Mouse (Mus musculus): ENCODE results near the gene Rasa3. TPM values are rescaled to one million over a fixed set of nuclear protein-coding genes. Genes with fewer than 3 reads are reported as not detected.

The Rasa3 gene
- polyA plus RNA-seq, 1 experiment: 10.8 TPM

- TF ChIP-seq POLR2A (IDR thresholded peaks at IDR 0.05; ENCODE audit: low read depth, low read length) (no peak), CTCF (conservative IDR thresholded peaks at IDR 0.05; ENCODE audit: insufficient read depth, insufficient read length, low read depth, low read length) (no peak)
- no peaks in the 10 kb centered on the region for H3K4me1 ChIP-seq (ENCODE audit: control insufficient read depth, insufficient read depth, low read length)
- no peak overlapping the region for H3K27ac ChIP-seq (ENCODE audit: insufficient read depth, low read depth, low read length)
- H3K27me3 ChIP-seq (replicated peaks; ENCODE audit: control insufficient read depth, insufficient read depth, low read length): no peaks in the 10 kb centered on the region
- no peak for DNase-seq
- 92% methylated on average over 6 of the region's 6 CpGs for WGBS
- no peak overlapping the region for H3K4me3 ChIP-seq (ENCODE audit: insufficient read depth, low read depth, low read length)
- H3K36me3 ChIP-seq (ENCODE audit: control insufficient read depth, insufficient read depth, low read length): no peaks in the 10 kb centered on the region
Observed at GRCm38 (mm10) chr8:13608946-13609345, 68.5 kb downstream of the Rasa3 start.

- no peaks in the 10 kb centered on the region for H3K4me1 ChIP-seq (ENCODE audit: control insufficient read depth, insufficient read depth, low read length)
- 89% methylated on average over 7 of the region's 7 CpGs for WGBS
- DNase-seq: no peak
- H3K27me3 ChIP-seq (replicated peaks; ENCODE audit: control insufficient read depth, insufficient read depth, low read length): no peaks in the 10 kb centered on the region
- TF ChIP-seq CTCF (conservative IDR thresholded peaks at IDR 0.05; ENCODE audit: insufficient read depth, insufficient read length, low read depth, low read length): no peak
- no peak for TF ChIP-seq POLR2A (IDR thresholded peaks at IDR 0.05; ENCODE audit: low read depth, low read length)
- H3K27ac ChIP-seq (ENCODE audit: insufficient read depth, low read depth, low read length): no peak overlapping the region
- no peak overlapping the region for H3K4me3 ChIP-seq (ENCODE audit: insufficient read depth, low read depth, low read length)
- H3K36me3 ChIP-seq (ENCODE audit: control insufficient read depth, insufficient read depth, low read length): no peaks in the 10 kb centered on the region
Observed at GRCm38 (mm10) chr8:13605920-13606480, 71.4 kb downstream of the Rasa3 start.

GRCm38 (mm10) chr8:13602621-13603020 is 74.8 kb downstream of the Rasa3 start:
- 78% methylated on average over 8 of the region's 8 CpGs for WGBS
- H3K27ac ChIP-seq (ENCODE audit: insufficient read depth, low read depth, low read length): no peak overlapping the region
- H3K4me3 ChIP-seq (ENCODE audit: insufficient read depth, low read depth, low read length): no peak overlapping the region
- peak; percentile 52 for TF ChIP-seq CTCF (conservative IDR thresholded peaks at IDR 0.05; ENCODE audit: insufficient read depth, insufficient read length, low read depth, low read length)
- no peak for TF ChIP-seq POLR2A (IDR thresholded peaks at IDR 0.05; ENCODE audit: low read depth, low read length)
- H3K27me3 ChIP-seq (replicated peaks; ENCODE audit: control insufficient read depth, insufficient read depth, low read length): no peaks in the 10 kb centered on the region
- H3K36me3 ChIP-seq (ENCODE audit: control insufficient read depth, insufficient read depth, low read length): no peaks in the 10 kb centered on the region
- DNase-seq: no peak
- no peaks in the 10 kb centered on the region for H3K4me1 ChIP-seq (ENCODE audit: control insufficient read depth, insufficient read depth, low read length)

- no peak for TF ChIP-seq CTCF (conservative IDR thresholded peaks at IDR 0.05; ENCODE audit: insufficient read depth, insufficient read length, low read depth, low read length)
- no peak for TF ChIP-seq POLR2A (IDR thresholded peaks at IDR 0.05; ENCODE audit: low read depth, low read length)
- Histone ChIP-seq H3K36me3 (ENCODE audit: control insufficient read depth, insufficient read depth, low read length) (no peaks in the 10 kb centered on the region), H3K27ac (ENCODE audit: insufficient read depth, low read depth, low read length) (peak overlapping the region; percentile 1; the same call in 1 of the 2 replicates), H3K4me1 (ENCODE audit: control insufficient read depth, insufficient read depth, low read length) (no peaks in the 10 kb centered on the region), H3K4me3 (ENCODE audit: insufficient read depth, low read depth, low read length) (no peak overlapping the region), H3K27me3 (replicated peaks; ENCODE audit: control insufficient read depth, insufficient read depth, low read length) (no peaks in the 10 kb centered on the region)
- 61% methylated on average over 11 of the region's 11 CpGs for WGBS
- DNase-seq: peak; percentile 35
Observed at GRCm38 (mm10) chr8:13601166-13601565, 76.2 kb downstream of the Rasa3 start.

- no peak for TF ChIP-seq CTCF (conservative IDR thresholded peaks at IDR 0.05; ENCODE audit: insufficient read depth, insufficient read length, low read depth, low read length)
- no peak for TF ChIP-seq POLR2A (IDR thresholded peaks at IDR 0.05; ENCODE audit: low read depth, low read length)
- Histone ChIP-seq H3K4me3 (ENCODE audit: insufficient read depth, low read depth, low read length) (no peak overlapping the region), H3K4me1 (ENCODE audit: control insufficient read depth, insufficient read depth, low read length) (no peaks in the 10 kb centered on the region), H3K27me3 (replicated peaks; ENCODE audit: control insufficient read depth, insufficient read depth, low read length) (no peaks in the 10 kb centered on the region), H3K36me3 (ENCODE audit: control insufficient read depth, insufficient read depth, low read length) (no peaks in the 10 kb centered on the region), H3K27ac (ENCODE audit: insufficient read depth, low read depth, low read length) (peak overlapping the region; percentile 34; the same call in 1 of the 2 replicates)
- 73% methylated on average over 10 of the region's 10 CpGs for WGBS
- DNase-seq: no peak
Observed at GRCm38 (mm10) chr8:13600716-13601115, 76.7 kb downstream of the Rasa3 start.

- TF ChIP-seq POLR2A (IDR thresholded peaks at IDR 0.05; ENCODE audit: low read depth, low read length) (no peak), CTCF (conservative IDR thresholded peaks at IDR 0.05; ENCODE audit: insufficient read depth, insufficient read length, low read depth, low read length) (no peak)
- no peaks in the 10 kb centered on the region for H3K4me1 ChIP-seq (ENCODE audit: control insufficient read depth, insufficient read depth, low read length)
- WGBS: 33% methylated on average over 7 of the region's 7 CpGs
- H3K27me3 ChIP-seq (replicated peaks; ENCODE audit: control insufficient read depth, insufficient read depth, low read length): no peaks in the 10 kb centered on the region
- H3K4me3 ChIP-seq (ENCODE audit: insufficient read depth, low read depth, low read length): no peak overlapping the region
- H3K27ac ChIP-seq (ENCODE audit: insufficient read depth, low read depth, low read length): peak overlapping the region; percentile 34; the same call in 1 of the 2 replicates
- H3K36me3 ChIP-seq (ENCODE audit: control insufficient read depth, insufficient read depth, low read length): no peaks in the 10 kb centered on the region
- peak; percentile 70 for DNase-seq
Observed at GRCm38 (mm10) chr8:13600204-13600603, 77.2 kb downstream of the Rasa3 start.

- no peak overlapping the region for H3K4me3 ChIP-seq (ENCODE audit: insufficient read depth, low read depth, low read length)
- no peaks in the 10 kb centered on the region for H3K4me1 ChIP-seq (ENCODE audit: control insufficient read depth, insufficient read depth, low read length)
Observed at GRCm38 (mm10) chr8:13597777-13598176, 79.6 kb downstream of the Rasa3 start.

More at GRCm38 (mm10) chr8:13597777-13598176, 79.6 kb downstream of the Rasa3 start:
- H3K27me3 ChIP-seq (replicated peaks; ENCODE audit: control insufficient read depth, insufficient read depth, low read length): no peaks in the 10 kb centered on the region
- TF ChIP-seq POLR2A (IDR thresholded peaks at IDR 0.05; ENCODE audit: low read depth, low read length): no peak
- no peak for TF ChIP-seq CTCF (conservative IDR thresholded peaks at IDR 0.05; ENCODE audit: insufficient read depth, insufficient read length, low read depth, low read length)
- 96% methylated on average over 6 of the region's 6 CpGs for WGBS
- DNase-seq: no peak
- H3K36me3 ChIP-seq (ENCODE audit: control insufficient read depth, insufficient read depth, low read length): no peaks in the 10 kb centered on the region
- H3K27ac ChIP-seq (ENCODE audit: insufficient read depth, low read depth, low read length): no peak overlapping the region

All from kidney, adult 2 months (tissue).